Mouse (Mus musculus) common myeloid progenitor, adult 5-6 weeks (primary cell): ENCODE results near the gene Lrrc66. TPM values are rescaled to one million over a fixed set of nuclear protein-coding genes. Genes with fewer than 3 reads are reported as not detected.

Experiments
- ATAC-seq: replicated peaks from 2 replicates; pipeline ENCODE4 v1.8.0; 2016; ENCODE audit warnings: low read depth, mild to moderate bottlenecking, moderate TSS enrichment, inconsistent platforms; ENCODE audit not compliant: poor library complexity, severe bottlenecking
- total RNA-seq: library from RNA; stranded (forward); fragments of 200-1000, 187-1606 nt; gene quantifications from 2 replicates; pipeline ENCODE4 v1.2.3, GENCODE M21; 2017

The Lrrc66 gene
- total RNA-seq = 0.92 and 13.7 TPM in 2 replicates

DNA sequence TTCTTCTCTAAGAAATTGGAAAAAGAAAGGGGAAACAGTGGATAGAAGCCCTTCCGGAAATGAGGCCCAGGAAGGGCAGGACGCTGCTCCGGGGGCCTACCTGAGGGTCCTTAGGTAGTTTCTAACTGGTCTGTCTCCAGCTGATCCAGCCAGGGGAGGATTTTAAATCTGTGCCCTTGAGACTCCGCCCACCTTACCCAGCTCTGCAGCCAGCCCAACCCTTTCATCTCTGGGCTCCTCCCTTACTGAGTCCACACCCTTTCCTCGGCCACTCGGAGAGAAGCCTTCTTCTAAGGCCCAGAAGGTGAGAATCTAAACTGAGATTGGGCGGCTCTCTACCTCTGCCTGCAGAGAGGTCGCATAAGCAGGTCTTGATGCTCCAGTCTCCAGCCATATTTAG is at the start of gene Lrrc66:
Gene Lrrc66 (minus strand): TSS at position 236 of the 400 bp plus-strand sequence.
- ATAC-seq = no peak

GRCm38 (mm10) chr5:73676626-73677025 is 44.3 kb upstream of the Lrrc66 start:
- no peak for ATAC-seq

DNA sequence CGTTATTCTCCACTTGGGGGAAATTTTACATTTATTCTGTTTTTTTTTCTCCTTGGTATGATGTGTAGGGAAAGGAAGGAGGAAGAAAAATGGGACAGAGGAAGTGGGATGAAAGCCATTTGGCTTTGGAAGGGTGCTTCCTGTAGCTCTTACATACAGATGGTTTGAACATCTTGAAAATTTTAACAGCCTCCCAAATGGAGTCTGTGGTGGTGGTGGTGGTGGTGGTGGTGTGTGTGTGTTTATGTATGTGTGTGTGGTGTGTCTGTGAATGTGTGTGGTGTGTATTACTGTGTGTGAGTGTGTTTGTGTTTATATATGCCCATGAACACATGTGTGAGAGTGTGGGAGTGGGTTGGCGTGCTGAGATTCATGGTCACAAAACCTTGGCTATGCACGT is 43.3 kb upstream of the Lrrc66 start:
- ATAC-seq = no peak

DNA sequence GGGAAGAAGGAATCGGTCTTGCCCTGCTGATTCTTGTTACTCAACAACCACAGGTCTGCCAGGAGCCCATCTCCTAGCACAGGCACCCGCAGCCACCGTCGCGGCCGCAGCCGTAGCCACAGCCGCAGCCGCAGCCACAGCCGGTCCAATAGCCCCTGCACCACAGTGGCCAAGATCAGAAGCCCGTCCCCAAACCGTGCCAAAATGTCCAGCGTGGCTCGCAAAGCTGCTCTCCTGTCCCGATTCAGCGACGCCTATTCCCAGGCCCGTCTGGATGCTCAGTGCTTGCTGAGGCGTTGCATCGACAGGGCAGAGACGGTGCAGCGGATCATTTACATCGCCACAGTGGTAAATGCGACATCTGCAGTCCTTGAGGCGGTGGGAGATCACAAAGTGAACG is 37.1 kb upstream of the Lrrc66 start:
- no peak for ATAC-seq

GRCm38 (mm10) chr5:73667877-73668276 is 35.6 kb upstream of the Lrrc66 start:
- ATAC-seq = no peak

- no peak for ATAC-seq
Measured at GRCm38 (mm10) chr5:73666695-73667094, 34.4 kb upstream of the Lrrc66 start.

DNA sequence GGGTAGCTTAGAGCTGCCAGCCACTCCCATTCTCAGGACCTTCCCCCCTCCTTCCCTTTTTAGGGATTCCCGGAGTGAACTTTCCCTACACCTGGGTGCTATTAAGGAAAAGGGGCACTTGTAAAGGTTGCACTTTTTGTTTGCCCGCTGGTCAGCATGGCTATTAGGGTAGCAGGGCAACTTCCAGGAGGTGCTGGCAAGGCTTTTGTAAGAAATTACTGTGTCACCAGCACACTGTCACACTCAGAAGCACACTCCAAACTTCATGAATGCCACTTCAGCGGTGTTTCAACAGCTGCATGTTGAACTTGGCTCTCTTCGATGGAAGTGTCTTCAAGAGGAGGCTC is 19.5 kb upstream of the Lrrc66 start:
- no peak for ATAC-seq

GRCm38 (mm10) chr5:73651061-73651854 is 18.9 kb upstream of the Lrrc66 start, which contains the start of gene Spata18:
TSS of gene Spata18 (plus strand) at chr5:73651379.
- ATAC-seq = peak; percentile 4; the same call in 1 of the 2 replicates

GRCm38 (mm10) chr5:73650365-73650964 is 18.1 kb upstream of the Lrrc66 start:
- no peak for ATAC-seq

DNA sequence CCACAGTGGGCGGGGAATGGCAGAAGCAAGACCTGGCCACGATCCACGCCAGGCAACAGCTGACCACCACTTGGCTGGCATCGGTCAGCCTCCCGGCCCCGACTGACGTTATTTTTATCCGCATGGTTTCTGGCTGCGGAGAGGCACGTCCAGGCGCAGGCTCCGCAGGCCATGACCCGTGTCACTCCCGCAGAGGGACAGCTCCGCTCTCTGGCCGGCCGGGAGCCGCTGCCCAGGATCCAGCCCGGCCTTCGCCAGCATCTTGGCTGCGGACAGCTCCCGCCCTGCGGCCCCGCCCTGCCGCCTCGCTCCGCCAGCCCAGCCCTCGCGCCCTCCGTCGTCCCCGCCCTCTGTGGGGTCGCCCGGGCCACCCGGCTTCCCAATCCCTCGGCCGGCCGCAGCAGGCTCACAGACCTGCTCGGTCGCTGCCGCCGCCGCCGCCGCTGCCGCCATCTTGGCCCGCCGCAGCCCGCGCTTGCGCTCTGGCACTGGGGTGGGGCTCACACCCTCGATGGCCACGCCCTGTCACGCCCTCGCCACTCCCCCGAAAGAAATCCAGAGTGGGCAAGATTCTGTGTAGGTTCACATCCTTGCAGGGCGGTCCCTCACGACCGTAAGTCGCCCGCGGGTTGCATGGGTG is 15.1 kb upstream of the Lrrc66 start, which contains the start of gene Sgcb:
Gene Sgcb (minus strand): TSS at position 530 of the 640 bp plus-strand sequence.
- ATAC-seq = peak; percentile 76

- ATAC-seq = no peak; the same call in 1 of the 2 replicates
Measured at GRCm38 (mm10) chr5:73642091-73642490, 9.8 kb upstream of the Lrrc66 start.

DNA sequence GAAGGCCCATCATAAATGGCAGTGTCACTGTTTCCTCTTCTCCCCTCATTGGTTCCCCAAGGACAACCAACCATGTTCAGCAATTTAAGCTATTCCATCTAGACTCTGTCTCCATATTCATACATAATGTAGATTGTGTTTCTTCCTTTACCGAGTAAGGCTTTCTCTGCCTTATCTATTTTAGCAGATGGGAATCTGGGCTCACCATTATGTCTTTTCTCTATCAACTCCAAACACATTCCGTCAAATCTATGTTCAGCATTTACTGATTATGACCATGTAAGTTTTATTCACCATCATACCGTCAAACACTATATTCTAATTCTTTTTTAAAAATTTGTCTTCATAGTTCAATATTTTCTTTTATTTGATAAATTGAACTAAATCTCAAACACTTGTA is 8.7 kb upstream of the Lrrc66 start:
- no peak for ATAC-seq

DNA sequence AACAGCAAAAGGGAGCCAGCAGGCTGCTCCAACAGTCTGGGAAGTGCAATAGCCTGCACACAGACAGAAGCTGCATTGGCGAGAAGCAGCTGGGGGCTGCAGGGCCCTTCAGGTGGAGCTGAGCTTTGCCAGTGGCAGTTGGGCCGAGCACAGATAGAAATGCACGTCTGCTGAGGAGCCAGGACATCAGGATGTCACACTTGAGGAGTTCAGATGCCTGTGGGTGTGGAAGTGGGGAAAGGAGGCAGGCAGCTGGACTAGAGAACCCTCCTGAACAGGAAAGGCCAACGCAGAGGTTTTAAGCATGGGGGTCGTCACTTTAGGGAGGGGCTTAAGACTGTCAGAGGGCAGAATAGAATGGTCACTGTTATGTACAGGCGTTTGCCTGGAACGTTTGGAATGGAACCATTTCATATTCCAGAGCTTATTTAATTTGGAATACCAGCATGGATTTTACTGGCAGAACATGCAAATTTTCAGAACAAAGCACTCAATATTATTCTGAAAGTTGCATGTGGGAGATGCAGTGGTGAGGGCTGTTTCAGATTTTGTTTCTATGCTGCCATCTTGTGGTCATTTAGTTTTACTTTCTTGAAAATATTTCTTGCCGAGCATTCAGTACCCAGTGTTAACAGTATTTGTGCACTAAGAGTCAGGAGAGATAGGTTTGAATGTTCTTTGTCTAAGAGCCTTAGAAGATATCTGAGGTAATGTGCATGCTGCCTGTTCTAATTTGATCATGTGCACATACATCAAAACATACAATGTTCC is 5.2 kb upstream of the Lrrc66 start:
- ATAC-seq = peak; percentile 68; the same call in 1 of the 2 replicates

GRCm38 (mm10) chr5:73633141-73633540 is 815 bp upstream of the Lrrc66 start:
- ATAC-seq = no peak; the same call in 1 of the 2 replicates

DNA sequence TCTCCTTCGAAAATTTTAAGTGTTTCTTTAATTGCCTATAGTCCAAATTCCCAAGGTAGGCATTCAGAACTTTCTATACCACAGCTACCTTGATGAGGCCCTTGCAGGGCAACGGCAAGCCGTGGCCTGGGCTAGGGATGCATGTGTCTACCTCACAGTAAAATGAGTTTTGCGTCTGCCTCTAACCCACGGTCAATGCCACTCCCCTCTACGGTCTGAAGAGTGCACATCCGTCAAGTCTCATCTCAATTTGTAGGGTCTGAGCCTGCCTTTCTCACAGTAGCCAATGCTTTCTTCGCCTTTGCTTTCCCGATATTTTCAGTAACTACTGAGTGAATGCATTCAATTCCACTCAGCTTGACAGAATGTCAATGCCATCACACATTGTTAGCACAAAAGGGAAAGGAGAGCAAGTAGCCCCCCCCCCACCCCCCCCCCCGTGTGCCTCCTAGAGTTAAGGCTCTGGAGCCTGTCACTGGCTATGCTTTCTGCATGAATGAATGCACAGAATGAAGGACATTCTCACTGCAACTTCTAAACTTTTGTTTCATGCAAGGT is 1.2 kb downstream of the Lrrc66 start:
- no peak for ATAC-seq

- ATAC-seq = peak; percentile 97
Measured at GRCm38 (mm10) chr5:73630141-73630540, 2.2 kb downstream of the Lrrc66 start.

DNA sequence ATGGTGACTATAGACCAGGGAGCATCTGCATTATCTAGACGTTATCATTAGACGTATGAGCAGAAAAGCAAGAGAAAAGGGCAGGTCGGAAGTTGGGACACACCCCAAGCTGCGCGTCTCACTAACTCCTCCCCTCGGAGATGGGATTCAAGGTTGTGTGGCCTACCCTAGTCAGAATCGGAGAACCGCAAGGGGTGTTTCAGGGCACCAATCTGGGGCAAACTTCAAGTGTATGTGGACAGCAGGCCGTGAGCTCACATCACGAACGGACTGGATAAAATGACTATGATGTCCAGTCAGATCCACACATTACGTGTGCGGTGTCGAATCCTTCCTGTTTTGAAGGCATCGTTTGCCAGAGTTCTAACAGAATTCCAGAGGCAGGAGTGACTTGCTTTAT is 4.3 kb downstream of the Lrrc66 start:
- no peak for ATAC-seq

DNA sequence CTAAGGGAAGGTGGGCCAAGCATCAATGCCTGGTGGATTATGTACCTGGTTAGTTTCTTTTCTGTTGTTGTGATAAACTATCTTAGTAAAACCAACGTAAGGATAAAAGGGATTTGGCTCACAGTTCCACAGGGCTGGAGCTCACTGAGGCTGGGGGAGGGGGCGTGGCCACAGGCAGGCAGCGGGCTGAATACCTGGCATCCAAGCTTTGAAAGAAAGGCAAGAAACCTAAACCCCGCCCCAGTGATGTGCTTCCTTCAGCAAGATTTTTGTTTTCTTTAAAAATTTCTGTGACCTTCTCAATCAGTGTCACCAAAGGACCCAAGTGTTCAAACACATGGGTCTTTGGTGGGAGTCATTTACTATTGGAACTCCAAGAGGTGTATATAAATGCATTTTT is 4.8 kb downstream of the Lrrc66 start:
- no peak for ATAC-seq

DNA sequence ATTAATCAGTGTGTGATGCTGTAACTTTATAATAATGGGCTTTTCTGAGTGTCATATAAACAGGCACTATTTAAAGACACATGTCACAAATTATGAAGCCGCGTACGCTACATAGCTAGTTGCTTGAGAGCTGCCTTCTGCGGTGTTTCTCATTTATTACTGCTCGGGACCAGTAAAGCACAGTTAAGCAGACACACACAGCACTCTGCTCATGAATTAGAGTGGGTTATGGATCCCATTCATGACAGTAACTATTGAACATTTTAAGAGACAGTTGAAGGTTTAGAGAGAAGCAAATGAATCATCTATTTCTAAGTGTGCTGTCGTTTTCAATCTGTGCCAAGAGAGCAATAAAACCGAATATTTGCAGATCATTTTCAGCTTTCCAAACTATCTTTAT is 5.5 kb downstream of the Lrrc66 start:
- no peak for ATAC-seq

GRCm38 (mm10) chr5:73625505-73625904 is 6.8 kb downstream of the Lrrc66 start:
- no peak for ATAC-seq
